Mouse (Mus musculus): ENCODE data around the gene Zfp94. TPM values are rescaled to one million over a fixed set of nuclear protein-coding genes. Genes with fewer than 3 reads are reported as not detected.
A peak's percentile ranks its signal among the peaks of the same experiment; 100 is the strongest.
"Not testable (repeated sequence)": the region's sequence is repeated elsewhere in the genome, so short reads cannot be mapped to it uniquely, and the experiment has no call there.

Gene Zfp94
- polyA plus RNA-seq, 1 experiment from 2014 or later: 6.1 TPM

DNA sequence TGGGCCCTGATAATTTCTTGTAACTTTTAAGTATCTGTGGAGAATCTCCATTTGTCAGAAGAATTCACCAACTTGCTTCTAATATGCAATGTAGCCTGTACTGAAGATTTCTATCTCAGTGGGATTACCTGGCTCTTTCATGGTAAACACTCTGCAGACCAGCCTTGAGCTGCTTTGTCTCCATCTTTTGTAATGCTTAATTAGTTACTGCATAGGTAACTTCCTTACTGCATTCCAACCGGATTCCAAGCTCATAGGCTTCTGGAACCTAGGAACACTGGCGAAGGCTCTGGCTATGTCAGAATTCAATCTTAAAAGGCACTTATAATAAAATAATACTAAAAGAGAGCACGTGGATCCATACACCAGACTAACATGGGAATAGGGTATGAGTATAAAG, 37.7 kb downstream of the Zfp94 start:
- not testable (repeated sequence) for H3K4me1 ChIP-seq (ENCODE audit: control insufficient read depth, insufficient read depth, low read length); H3K9ac ChIP-seq (ENCODE audit: low read depth, low read length); H3K9me3 ChIP-seq (replicated peaks; ENCODE audit: control insufficient read depth, low read length); H3K4me3 ChIP-seq (ENCODE audit: low read depth, low read length); H3K4me2 ChIP-seq; H3K27me3 ChIP-seq (ENCODE audit: control insufficient read depth, insufficient read depth, low read length); ATAC-seq (replicated peaks; ENCODE audit: insufficient number of reproducible peaks, low FRiP score, low TSS enrichment); H3K27ac ChIP-seq (ENCODE audit: low read depth, low read length)
- peaks cover 17% of the 10 kb centered on the region for H3K36me3 ChIP-seq (ENCODE audit: control insufficient read depth, insufficient read depth, low read length)
- WGBS (ENCODE audit: insufficient replicate concordance): 80% methylated on average over 3 of the region's 3 CpGs

GRCm38 (mm10) chr7:24274456-24274855, 42.0 kb downstream of the Zfp94 start:
- Histone ChIP-seq H3K9ac (ENCODE audit: low read depth, low read length) (no peak overlapping the region), H3K27me3 (ENCODE audit: control insufficient read depth, insufficient read depth, low read length) (no peaks in the 10 kb centered on the region), H3K9me3 (replicated peaks; ENCODE audit: control insufficient read depth, low read length) (no peaks in the 10 kb centered on the region), H3K4me2 (no peak overlapping the region), H3K27ac (ENCODE audit: low read depth, low read length) (no peak overlapping the region), H3K4me1 (ENCODE audit: control insufficient read depth, insufficient read depth, low read length) (no peaks in the 10 kb centered on the region), H3K4me3 (ENCODE audit: low read depth, low read length) (no peak overlapping the region), H3K36me3 (ENCODE audit: control insufficient read depth, insufficient read depth, low read length) (peaks cover 18% of the 10 kb centered on the region)
- WGBS (ENCODE audit: insufficient replicate concordance): 91% methylated on average over 4 of the region's 4 CpGs
- no peak for ATAC-seq (replicated peaks; ENCODE audit: insufficient number of reproducible peaks, low FRiP score, low TSS enrichment)

DNA sequence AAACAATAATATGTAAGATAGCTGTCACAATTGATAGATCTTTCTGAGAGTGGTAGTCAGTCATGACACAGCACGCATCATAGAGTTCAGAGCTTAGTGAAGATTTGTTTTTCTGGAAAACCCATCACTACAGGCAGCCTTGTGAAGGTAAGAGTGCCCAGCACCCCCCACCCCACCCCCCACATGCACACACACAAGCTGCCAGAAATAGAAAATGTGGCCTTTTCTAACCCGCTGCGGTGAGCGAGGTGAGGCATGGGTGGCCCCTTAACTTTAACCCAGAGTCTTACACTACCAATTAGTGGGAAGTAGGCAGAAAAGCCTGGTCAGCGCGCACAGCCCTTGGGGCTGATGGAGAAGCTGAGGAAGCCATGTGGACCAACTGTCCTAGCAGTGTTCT, 45.3 kb downstream of the Zfp94 start:
- no peaks in the 10 kb centered on the region for H3K27me3 ChIP-seq (ENCODE audit: control insufficient read depth, insufficient read depth, low read length)
- H3K27ac ChIP-seq (ENCODE audit: low read depth, low read length): no peak overlapping the region
- no peak overlapping the region for H3K9ac ChIP-seq (ENCODE audit: low read depth, low read length)
- no peaks in the 10 kb centered on the region for H3K4me1 ChIP-seq (ENCODE audit: control insufficient read depth, insufficient read depth, low read length)
- H3K4me2 ChIP-seq: no peak overlapping the region
- H3K4me3 ChIP-seq (ENCODE audit: low read depth, low read length): no peak overlapping the region
- peaks cover 15% of the 10 kb centered on the region for H3K36me3 ChIP-seq (ENCODE audit: control insufficient read depth, insufficient read depth, low read length)
- 96% methylated on average over 6 of the region's 6 CpGs for WGBS (ENCODE audit: insufficient replicate concordance)
- ATAC-seq (replicated peaks; ENCODE audit: insufficient number of reproducible peaks, low FRiP score, low TSS enrichment): no peak
- H3K9me3 ChIP-seq (replicated peaks; ENCODE audit: control insufficient read depth, low read length): no peaks in the 10 kb centered on the region

GRCm38 (mm10) chr7:24270288-24270672, 46.2 kb downstream of the Zfp94 start, which contains the start of gene Zfp93:
Zfp93 (plus strand) TSS chr7:24270420.
- peak within 1 kb of the TSS; percentile 83 for H3K9ac ChIP-seq (ENCODE audit: low read depth, low read length)
- peak within 1 kb of the TSS; percentile 74 for H3K27ac ChIP-seq (ENCODE audit: low read depth, low read length)
- 0% methylated on average over 12 of the region's 12 CpGs for WGBS (ENCODE audit: insufficient replicate concordance)
- H3K4me1 ChIP-seq (ENCODE audit: control insufficient read depth, insufficient read depth, low read length): no peaks in the 10 kb centered on the region
- H3K36me3 ChIP-seq (ENCODE audit: control insufficient read depth, insufficient read depth, low read length): peaks cover 15% of the 10 kb centered on the region
- H3K9me3 ChIP-seq (replicated peaks; ENCODE audit: control insufficient read depth, low read length): no peaks in the 10 kb centered on the region
- peak; percentile 82 for ATAC-seq (replicated peaks; ENCODE audit: insufficient number of reproducible peaks, low FRiP score, low TSS enrichment)
- H3K4me3 ChIP-seq (ENCODE audit: low read depth, low read length): peak within 1 kb of the TSS; percentile 71
- peak within 1 kb of the TSS; percentile 82 for H3K4me2 ChIP-seq
- no peaks in the 10 kb centered on the region for H3K27me3 ChIP-seq (ENCODE audit: control insufficient read depth, insufficient read depth, low read length)

GRCm38 (mm10) chr7:24269667-24270287, 46.7 kb downstream of the Zfp94 start:
- H3K27me3 ChIP-seq (ENCODE audit: control insufficient read depth, insufficient read depth, low read length): no peaks in the 10 kb centered on the region
- WGBS (ENCODE audit: insufficient replicate concordance): 35% methylated on average over 7 of the region's 7 CpGs
- no peaks in the 10 kb centered on the region for H3K9me3 ChIP-seq (replicated peaks; ENCODE audit: control insufficient read depth, low read length)
- peak; percentile 37; the same call in 1 of the 2 replicates for ATAC-seq (replicated peaks; ENCODE audit: insufficient number of reproducible peaks, low FRiP score, low TSS enrichment)
- H3K9ac ChIP-seq (ENCODE audit: low read depth, low read length): peak overlapping the region; percentile 83
- peaks cover 10% of the 10 kb centered on the region for H3K36me3 ChIP-seq (ENCODE audit: control insufficient read depth, insufficient read depth, low read length)
- peak overlapping the region; percentile 82 for H3K4me2 ChIP-seq
- no peaks in the 10 kb centered on the region for H3K4me1 ChIP-seq (ENCODE audit: control insufficient read depth, insufficient read depth, low read length)
- peak overlapping the region; percentile 71 for H3K4me3 ChIP-seq (ENCODE audit: low read depth, low read length)
- no peak overlapping the region for H3K27ac ChIP-seq (ENCODE audit: low read depth, low read length)

- no peak for ATAC-seq (replicated peaks; ENCODE audit: insufficient number of reproducible peaks, low FRiP score, low TSS enrichment)
- no peaks in the 10 kb centered on the region for H3K27me3 ChIP-seq (ENCODE audit: control insufficient read depth, insufficient read depth, low read length)
- H3K36me3 ChIP-seq (ENCODE audit: control insufficient read depth, insufficient read depth, low read length): 0 out of 2 replicates have a peak, but pooled peaks cover 4% of the 10 kb centered on the region
- 72% methylated on average over 3 of the region's 3 CpGs for WGBS (ENCODE audit: insufficient replicate concordance)
- H3K27ac ChIP-seq (ENCODE audit: low read depth, low read length): no peak overlapping the region
- no peak overlapping the region for H3K4me2 ChIP-seq
- no peak overlapping the region for H3K4me3 ChIP-seq (ENCODE audit: low read depth, low read length)
- no peak overlapping the region for H3K9ac ChIP-seq (ENCODE audit: low read depth, low read length)
- H3K9me3 ChIP-seq (replicated peaks; ENCODE audit: control insufficient read depth, low read length): no peaks in the 10 kb centered on the region
- H3K4me1 ChIP-seq (ENCODE audit: control insufficient read depth, insufficient read depth, low read length): no peaks in the 10 kb centered on the region
These were observed 47.2 kb downstream of the Zfp94 start for GRCm38 (mm10) chr7:24269256-24269655.

GRCm38 (mm10) chr7:24268176-24269155, 48.0 kb downstream of the Zfp94 start:
- Histone ChIP-seq H3K4me2 (no peak overlapping the region), H3K36me3 (ENCODE audit: control insufficient read depth, insufficient read depth, low read length) (no peaks in the 10 kb centered on the region), H3K9ac (ENCODE audit: low read depth, low read length) (no peak overlapping the region), H3K4me3 (ENCODE audit: low read depth, low read length) (no peak overlapping the region), H3K9me3 (replicated peaks; ENCODE audit: control insufficient read depth, low read length) (no peaks in the 10 kb centered on the region), H3K27me3 (ENCODE audit: control insufficient read depth, insufficient read depth, low read length) (no peaks in the 10 kb centered on the region), H3K4me1 (ENCODE audit: control insufficient read depth, insufficient read depth, low read length) (no peaks in the 10 kb centered on the region), H3K27ac (ENCODE audit: low read depth, low read length) (no peak overlapping the region)
- no peak for ATAC-seq (replicated peaks; ENCODE audit: insufficient number of reproducible peaks, low FRiP score, low TSS enrichment)
- WGBS (ENCODE audit: insufficient replicate concordance): 69% methylated on average over 24 of the region's 24 CpGs

GRCm38 (mm10) chr7:24260000-24260312, 56.5 kb downstream of the Zfp94 start:
- Histone ChIP-seq H3K4me2 (no peak overlapping the region), H3K36me3 (ENCODE audit: control insufficient read depth, insufficient read depth, low read length) (peaks cover 8% of the 10 kb centered on the region; the same call in 1 of the 2 replicates), H3K9ac (ENCODE audit: low read depth, low read length) (no peak overlapping the region), H3K4me1 (ENCODE audit: control insufficient read depth, insufficient read depth, low read length) (no peaks in the 10 kb centered on the region), H3K27me3 (ENCODE audit: control insufficient read depth, insufficient read depth, low read length) (no peaks in the 10 kb centered on the region), H3K27ac (ENCODE audit: low read depth, low read length) (no peak overlapping the region), H3K9me3 (replicated peaks; ENCODE audit: control insufficient read depth, low read length) (no peaks in the 10 kb centered on the region), H3K4me3 (ENCODE audit: low read depth, low read length) (no peak overlapping the region)
- ATAC-seq (replicated peaks; ENCODE audit: insufficient number of reproducible peaks, low FRiP score, low TSS enrichment): no peak
- WGBS (ENCODE audit: insufficient replicate concordance): 87% methylated on average over 4 of the region's 4 CpGs
